Mouse (Mus musculus) embryonic stem cell, embryonic (primary cell): ENCODE results near the gene Gkn3.

Experiments used
- CTCF ChIA-PET, 4 experiments: fragments of 300-600 bp in 2 of 4; fragments of 350-600 bp in 2 of 4; sonication (Branson Sonifier 250); formaldehyde crosslinking; loops; one replicate each; lab custom pipeline; 2022; ENCODE audit warnings: inconsistent platforms in 2 of 4; lab: Charles Lee
- POLR2A ChIA-PET, 4 experiments: fragments of 300-600 bp in 2 of 4; fragments of 350-600 bp in 2 of 4; sonication (Branson Sonifier 250); formaldehyde crosslinking; loops; one replicate each; lab custom pipeline; 2022; ENCODE audit warnings: antibody characterized with exemption in 4 of 4, inconsistent platforms in 1 of 4; lab: Charles Lee

Gene Gkn3

DNA sequence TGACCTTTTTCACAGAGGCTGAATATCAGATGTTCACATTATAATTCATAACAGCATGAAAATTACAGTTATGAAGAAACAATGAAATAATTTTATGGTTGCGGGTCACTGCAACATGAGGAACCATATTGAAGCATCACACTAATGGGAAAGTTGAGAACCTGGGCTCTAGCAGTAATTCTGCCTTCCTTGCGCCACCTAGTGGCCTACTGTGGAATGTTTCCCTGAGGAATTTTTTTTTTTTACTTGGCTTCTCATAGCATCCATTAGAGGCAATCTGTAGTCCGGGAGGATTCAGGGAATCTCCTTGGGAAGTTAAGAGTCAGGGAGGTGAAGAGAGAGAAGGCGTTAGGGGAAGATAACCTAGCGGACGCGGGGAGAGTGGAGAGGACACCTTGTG lies 2.5 kb downstream of the Gkn3 start:
- CTCF ChIA-PET = interaction anchor here in 3 of 4 experiments (0.5 to 3.0 kb wide), 6 partner anchors 14 to 285 kb away, joined by 3 to 30 read pairs (median 4); partner anchors contain the start of gene Gkn2 (in 1 of the 3)

DNA sequence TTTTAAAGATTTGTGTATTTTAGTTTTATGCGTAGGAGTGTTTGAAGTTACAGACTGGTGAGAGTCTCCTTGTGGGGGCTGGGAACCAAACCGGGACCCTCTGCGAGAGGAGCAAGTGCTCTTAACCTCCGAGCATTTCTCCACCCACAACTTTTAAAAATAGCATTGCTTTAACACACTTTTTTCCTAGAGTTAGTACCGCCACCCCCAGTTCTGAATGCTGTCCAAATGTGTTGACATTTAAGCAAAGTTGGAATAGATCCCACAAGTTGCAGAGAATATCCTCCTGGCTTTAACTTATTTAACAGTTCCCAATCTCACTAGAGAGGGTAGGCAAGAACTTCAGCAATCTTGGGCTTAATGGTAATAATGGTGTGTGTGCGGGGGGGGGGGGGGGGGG lies 4.0 kb downstream of the Gkn3 start:
- POLR2A ChIA-PET = interaction anchor here in 2 of 4 experiments (0.8 to 1.1 kb wide), 4 partner anchors 10 to 913 kb away, joined by 3 to 5 read pairs (median 4); partner anchors contain the start of gene Gkn2 (in 1 of the 2)
- CTCF ChIA-PET = interaction anchor here (0.5 to 3.0 kb wide), 25 partner anchors 10 to 382 kb away, joined by 3 to 30 read pairs (median 4); partner anchors contain the start of gene Gkn2 (in 1 of the 4)

More for the DNA sequence above, 2.5 kb downstream of the Gkn3 start:
- POLR2A ChIA-PET = no interaction called here

DNA sequence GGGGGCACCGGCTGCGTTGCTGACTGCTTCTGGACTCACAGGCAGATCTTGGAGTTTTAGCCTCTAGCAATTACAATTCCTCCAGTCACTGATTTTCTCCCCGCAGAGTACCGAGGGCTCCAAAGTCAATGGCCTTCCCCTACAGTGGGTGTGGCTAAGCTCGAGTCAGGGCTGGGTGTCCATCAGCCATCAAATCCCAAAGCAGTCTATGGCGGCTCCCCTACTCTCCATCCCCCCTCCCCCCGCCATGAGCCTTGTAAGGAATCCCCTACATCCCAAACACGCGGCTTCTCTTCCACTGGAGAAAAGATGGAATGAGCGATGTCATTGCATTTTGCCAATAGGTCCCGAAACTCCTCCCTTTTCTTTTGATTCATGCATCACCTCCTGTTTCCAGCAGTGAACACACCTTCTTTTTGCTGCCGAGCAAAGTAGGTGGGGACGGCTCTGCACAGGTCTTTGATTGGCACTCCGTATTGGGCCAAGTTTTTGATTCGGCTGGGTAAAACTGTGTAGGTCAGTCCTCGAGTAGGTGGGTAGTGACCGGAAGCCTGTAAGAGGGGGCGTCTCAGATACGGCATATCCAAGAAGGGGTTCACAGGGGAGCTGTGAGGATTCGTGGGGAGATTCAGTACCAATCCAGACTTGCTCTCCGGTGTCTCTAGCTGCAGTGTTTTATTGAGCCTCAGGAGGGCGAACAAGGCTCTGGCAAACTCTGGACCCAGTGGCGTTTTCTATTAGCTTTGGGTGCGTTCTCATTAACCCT lies 4.6 kb downstream of the Gkn3 start:
- ChIA-PET POLR2A (interaction anchor here in 2 of 4 experiments (0.7 to 1.1 kb wide), 5 partner anchors 11 to 912 kb away, joined by 3 to 5 read pairs (median 4); partner anchors contain the start of gene Gkn2 (in 1 of the 2)), CTCF (interaction anchor here (0.5 to 3.0 kb wide), 27 partner anchors 10 to 1190 kb away, joined by 3 to 30 read pairs (median 4); partner anchors contain the start of gene Gkn2 (in 1 of the 4))

DNA sequence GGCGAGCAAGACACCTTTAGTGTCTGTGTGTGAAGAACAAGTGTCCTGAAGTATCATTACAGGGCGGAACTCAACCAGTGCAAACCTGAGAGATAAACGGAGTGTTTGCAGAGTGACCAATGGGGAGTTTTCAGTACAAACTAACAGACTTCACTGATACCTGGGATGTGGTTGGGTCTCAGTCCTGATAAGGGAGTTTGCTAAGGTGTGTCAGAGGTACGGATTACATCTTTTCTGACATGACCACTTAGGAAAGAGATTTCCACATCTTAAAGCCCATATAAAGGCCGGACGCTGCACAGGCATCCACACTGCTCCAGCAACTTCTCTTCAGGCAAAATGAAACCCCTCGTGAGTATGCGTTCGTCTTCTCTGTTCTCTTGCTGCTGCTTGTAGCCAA lies 15.7 kb downstream of the Gkn3 start, which contains the start of gene Gkn2:
Gene Gkn2, plus strand, starts transcription at position 301 of the 400 bp plus-strand sequence.
- ChIA-PET POLR2A (interaction anchor here in 1 of 4 experiments (0.6 to 1.3 kb wide), 2 partner anchors 11 to 130 kb away, joined by 3 to 4 read pairs; no protein-coding TSS in a partner anchor), CTCF (interaction anchor here in 1 of 4 experiments (1.4 kb wide), 1 partner anchor 12 kb away, joined by 5 read pairs; no protein-coding TSS in a partner anchor)

DNA sequence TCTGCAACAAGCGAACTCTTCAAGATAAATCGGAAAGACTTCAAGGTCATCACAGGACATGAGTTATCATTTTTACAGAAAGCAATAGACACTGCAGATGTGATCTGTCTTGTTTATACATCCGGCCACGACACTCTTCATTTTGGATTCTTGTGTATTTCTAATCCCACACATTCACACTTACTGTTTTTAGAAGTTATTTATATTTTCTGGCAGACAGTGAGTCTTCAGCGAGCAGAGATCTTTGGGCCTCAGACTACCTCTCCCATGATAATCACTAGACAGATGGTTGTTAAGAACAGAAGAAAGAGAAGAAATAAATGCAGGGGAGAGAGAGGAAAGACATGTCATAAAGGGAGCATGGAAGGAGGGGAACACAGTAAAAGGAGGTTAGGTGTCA lies 19.5 kb downstream of the Gkn3 start:
- POLR2A ChIA-PET = no interaction called here

DNA sequence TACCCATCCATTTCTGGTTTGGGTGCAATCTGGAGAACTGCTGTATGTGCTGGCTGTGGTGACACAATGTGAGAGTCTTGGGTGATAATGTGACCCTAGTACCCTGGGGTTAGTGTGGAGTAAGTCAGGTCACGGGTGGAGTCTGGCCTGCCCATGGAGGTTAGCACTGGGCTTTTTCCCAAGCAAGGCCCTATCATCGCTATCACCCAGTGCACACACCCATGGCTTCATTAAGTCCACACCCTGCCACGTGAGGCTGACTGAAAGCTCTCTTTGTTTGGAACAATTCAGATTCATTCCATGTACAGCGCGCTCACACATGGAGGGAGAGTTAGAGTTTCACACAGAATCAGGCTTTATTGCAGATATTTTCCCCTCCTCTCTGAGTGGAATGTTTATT lies 34.3 kb downstream of the Gkn3 start:
- POLR2A ChIA-PET = interaction anchor here in 1 of 4 experiments (0.9 to 2.0 kb wide), 2 partner anchors 19 to 40 kb away, joined by 3 to 5 read pairs; partner anchors contain the start of gene Antxr1
- CTCF ChIA-PET = interaction anchor here in 2 of 4 experiments (1.2 to 2.4 kb wide), 2 partner anchors 253 to 614 kb away, joined by 4 to 5 read pairs; no protein-coding TSS in a partner anchor

More for the DNA sequence above, 19.5 kb downstream of the Gkn3 start:
- CTCF ChIA-PET = no interaction called here

DNA sequence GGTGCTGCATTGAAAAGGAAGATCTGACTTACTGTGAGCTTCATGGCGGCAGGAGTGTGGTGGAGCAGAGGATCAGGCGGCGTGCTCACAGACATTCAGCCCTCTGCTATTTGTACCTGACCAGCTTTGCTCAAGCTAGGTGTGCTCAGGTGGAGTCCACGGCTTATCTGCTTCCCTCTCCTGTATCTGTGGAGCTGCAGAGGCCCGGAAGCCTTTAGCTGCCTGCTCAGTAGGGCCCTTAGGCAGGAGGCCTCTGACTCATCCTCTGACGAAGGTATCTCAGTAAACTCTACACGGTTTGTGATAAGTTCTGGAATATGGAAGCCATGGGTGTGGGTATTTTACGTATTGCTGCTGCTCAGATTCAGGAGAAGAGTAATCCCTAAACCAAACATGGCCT lies 37.9 kb downstream of the Gkn3 start, which contains the start of gene Gkn1:
Gene Gkn1, minus strand, starts transcription at position 114 of the 400 bp plus-strand sequence.
- ChIA-PET CTCF (interaction anchor here in 2 of 4 experiments (0.6 to 3.0 kb wide), 2 partner anchors 250 to 533 kb away, joined by 4 to 10 read pairs; no protein-coding TSS in a partner anchor), POLR2A (no interaction called here)

DNA sequence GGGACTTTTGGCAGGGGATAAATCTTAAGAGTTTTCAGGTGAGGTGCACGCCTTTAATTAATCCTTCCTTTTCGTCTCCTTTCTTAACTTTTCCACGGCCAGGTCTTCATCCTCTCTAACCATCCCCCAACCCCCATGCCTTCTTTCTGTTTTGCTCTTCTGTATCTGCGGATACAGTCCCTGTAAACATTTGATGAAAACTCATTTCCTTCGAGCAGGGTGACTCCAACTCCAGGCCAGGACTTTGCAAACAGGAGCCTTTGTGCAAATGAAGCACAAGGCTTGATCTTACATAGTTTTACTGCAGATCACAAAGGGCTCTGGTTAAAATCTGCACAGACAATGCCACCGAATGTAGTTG lies 52.8 kb downstream of the Gkn3 start:
- CTCF ChIA-PET = interaction anchor here in 3 of 4 experiments (0.5 to 5.9 kb wide), 13 partner anchors 13 to 1506 kb away, joined by 3 to 70 read pairs (median 4); partner anchors contain the start of gene Abtb1 (in 1 of the 3)
- POLR2A ChIA-PET = interaction anchor here in 2 of 4 experiments (1.2 to 1.6 kb wide), 3 partner anchors 18 to 293 kb away, joined by 3 to 4 read pairs (median 4); partner anchors contain the start of gene Gfpt1 (in 1 of the 2)

DNA sequence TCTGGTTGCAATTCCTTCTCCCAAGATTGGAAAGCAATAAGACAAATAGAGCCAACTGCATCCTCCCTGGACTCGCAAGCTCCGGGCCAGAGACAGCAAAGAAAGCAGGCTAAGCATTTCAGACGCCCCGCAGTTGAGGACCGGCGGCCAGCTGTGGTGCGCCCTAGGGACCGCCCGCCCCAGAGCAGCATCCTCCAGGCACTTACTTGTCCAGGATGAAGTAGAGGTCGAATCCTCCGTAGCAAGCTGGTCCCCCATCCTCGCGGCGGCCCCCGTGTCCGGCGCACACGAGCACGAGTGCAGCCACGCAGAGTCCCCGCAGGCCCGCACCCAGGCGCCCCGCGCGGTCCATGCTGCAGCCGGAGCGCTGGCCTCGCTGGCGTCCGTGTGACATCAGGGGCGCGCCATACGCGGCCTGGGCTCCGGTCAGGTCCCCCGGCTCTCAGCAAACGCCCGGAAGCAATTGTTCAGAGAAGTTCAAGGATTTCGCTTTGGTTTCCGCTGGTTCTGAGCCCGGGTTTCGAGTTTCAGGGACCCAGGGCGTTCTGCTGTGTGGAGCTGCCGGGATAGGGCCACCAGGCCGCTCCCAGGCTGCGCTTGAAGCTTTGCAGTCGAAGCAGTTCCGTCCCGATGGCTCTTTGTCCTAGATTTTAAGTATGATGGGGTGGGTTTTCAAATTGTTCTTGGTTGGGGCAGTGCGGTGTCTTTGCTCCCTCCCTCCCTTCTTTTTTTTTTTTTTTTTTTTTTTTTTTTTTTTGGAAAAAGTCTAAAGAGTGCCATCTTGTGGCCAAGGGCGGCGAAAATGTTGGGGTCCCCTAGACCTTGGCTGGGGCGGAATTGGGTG lies 53.4 kb downstream of the Gkn3 start, which contains the start of gene Antxr1:
Gene Antxr1, minus strand, starts transcription at position 731 of the 844 bp plus-strand sequence.
- CTCF ChIA-PET = interaction anchor here (0.5 to 5.9 kb wide), 27 partner anchors 10 to 1507 kb away, joined by 3 to 70 read pairs (median 4); partner anchors contain the start of gene Abtb1 (in 1 of the 4)
- POLR2A ChIA-PET = interaction anchor here in 2 of 4 experiments (0.6 to 1.6 kb wide), 5 partner anchors 19 to 579 kb away, joined by 3 to 9 read pairs (median 4); partner anchors contain the start of gene Gfpt1 (in 1 of the 2)

DNA sequence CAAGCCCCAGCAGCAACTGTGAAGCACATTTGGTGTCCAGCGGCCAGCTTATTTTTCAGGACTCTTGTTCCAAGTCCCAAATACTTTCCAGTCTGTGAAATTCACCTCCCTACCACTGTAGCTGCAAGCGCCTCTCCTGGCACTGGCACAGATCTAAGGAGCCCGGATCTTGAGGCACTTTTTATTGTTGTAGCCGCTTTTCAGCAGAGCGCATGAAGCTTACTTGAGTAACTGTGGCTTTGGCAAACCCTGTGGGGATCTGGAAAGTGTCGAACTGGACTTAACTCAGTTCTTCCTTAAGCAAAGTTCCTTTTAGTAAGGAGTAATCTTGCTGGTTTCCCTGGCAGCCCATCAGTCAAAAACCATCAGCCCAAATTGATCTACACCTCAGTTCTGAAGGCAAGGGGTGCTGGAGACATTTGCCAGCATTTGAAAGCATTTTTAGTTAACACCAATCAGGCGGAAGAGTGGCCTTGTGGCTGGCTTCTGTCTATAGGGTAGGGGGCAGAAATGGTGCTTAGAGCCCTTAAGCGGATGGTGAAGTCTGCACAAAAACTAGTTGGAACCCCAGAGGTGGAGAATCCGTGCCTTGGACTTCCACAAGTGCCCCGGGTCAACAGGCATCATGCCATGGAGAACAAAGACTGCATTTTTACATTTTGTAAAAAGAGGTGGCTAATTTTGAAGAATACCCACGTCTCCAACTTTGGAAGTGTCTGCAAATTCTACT lies 54.2 kb downstream of the Gkn3 start:
- ChIA-PET POLR2A (interaction anchor here in 2 of 4 experiments (1.2 to 1.6 kb wide), 3 partner anchors 19 to 292 kb away, joined by 3 to 4 read pairs (median 4); partner anchors contain the start of gene Gfpt1 (in 1 of the 2)), CTCF (interaction anchor here (0.6 to 5.9 kb wide), 7 partner anchors 11 to 471 kb away, joined by 3 to 70 read pairs (median 11); no protein-coding TSS in a partner anchor)
